In the genomic region with DNA sequence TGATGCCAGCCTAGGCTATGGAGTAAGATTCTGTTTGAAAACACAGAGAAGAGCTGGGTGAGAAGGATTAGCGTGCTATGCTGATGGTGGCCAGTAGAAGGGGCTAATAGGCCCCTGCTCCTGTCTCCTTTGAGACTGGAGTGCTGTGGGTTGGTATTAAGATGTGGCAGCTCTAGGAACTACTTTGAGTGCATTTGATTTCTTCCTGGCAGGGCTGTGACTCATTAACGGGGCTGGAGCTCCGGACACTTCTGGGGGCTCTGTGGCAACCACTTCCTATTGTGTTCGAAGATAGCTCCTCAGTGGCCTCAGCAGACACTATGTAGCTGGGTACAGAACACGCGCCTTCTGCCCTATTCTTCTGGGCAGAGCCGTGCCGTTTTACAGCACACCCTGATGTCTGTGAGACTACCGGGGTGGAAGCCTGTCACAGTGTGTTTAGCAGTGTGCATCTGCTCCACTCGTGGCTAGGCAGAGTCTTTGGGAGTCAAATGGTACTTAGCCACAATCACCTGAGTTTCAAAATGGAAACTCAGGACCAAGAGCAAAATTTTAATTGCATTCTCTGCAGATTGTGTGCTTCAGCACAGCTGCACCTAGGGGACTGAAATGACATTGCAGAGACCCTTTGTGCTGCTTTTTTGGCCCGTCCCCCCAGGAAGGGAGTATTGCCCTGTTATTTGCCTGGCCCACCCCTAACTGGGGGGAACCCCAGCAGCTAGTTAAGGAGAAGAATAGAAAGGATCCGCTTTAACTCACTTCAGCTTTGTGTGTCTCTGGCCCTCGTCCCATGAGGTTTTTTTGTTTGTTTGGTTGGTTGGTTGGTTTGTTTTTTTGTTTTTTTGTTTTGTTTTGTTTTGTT, we compare ENCODE assay signal across 13 mouse cellular contexts. TPM values are rescaled to one million over a fixed set of nuclear protein-coding genes. Genes with fewer than 3 reads are reported as not detected.
DNase-seq lines count a peak whose midpoint lies in the region; ATAC-seq lines count a peak whose summit lies in the region.
"Had no signal": no experiment of that assay in that cellular context is flagged by ENCODE, and none has a peak within 500 bp of the region (broad histone marks: within the 10 kb centered on the region; RNA-seq: fewer than 3 reads in every experiment).

No protein-coding gene starts in this region.

- no peaks in the 10 kb centered on the region for H3K4me1 ChIP-seq in forebrain, embryonic 14.5 days (ENCODE audit: control insufficient read depth, insufficient read depth, low read length)
- peaks cover 20% of the 10 kb centered on the region for H3K4me1 ChIP-seq in forebrain, embryonic 10.5 days
- H3K4me1 ChIP-seq in heart, embryonic 11.5 days (ENCODE audit: control insufficient read depth, insufficient read depth, low read length): 0 out of 2 replicates have a peak, but pooled peaks cover 3% of the 10 kb centered on the region
- H3K4me1 ChIP-seq: liver, embryonic 13.5 days had no signal

- 52% methylated on average over 13 of the region's 13 CpGs for WGBS in forebrain, embryonic 14.5 days
- WGBS in forebrain, embryonic 10.5 days: 70% methylated on average over 13 of the region's 13 CpGs
- 63% methylated on average over 13 of the region's 13 CpGs for WGBS in heart, embryonic 11.5 days (ENCODE audit: insufficient replicate concordance)

- H3K9ac ChIP-seq in forebrain, embryonic 14.5 days (ENCODE audit: low read length): no peak overlapping the region
- H3K9ac ChIP-seq in heart, embryonic 11.5 days (ENCODE audit: low read depth, low read length): no peak overlapping the region
- H3K9ac ChIP-seq: liver, embryonic 13.5 days had no signal

- ATAC-seq in forebrain, embryonic 14.5 days: no peak; the same call in 1 of the 2 replicates
- peak; percentile 74 for ATAC-seq in activated CD4-positive, CD25-positive, alpha-beta regulatory T cell, adult 4 months
- peak; percentile 83 for ATAC-seq in inflammation-experienced regulatory T-cells, adult 6 months
- ATAC-seq in heart, embryonic 11.5 days (replicated peaks; ENCODE audit: insufficient number of reproducible peaks, low FRiP score, low TSS enrichment): no peak

- no peaks in the 10 kb centered on the region for H3K9me3 ChIP-seq in forebrain, embryonic 14.5 days (replicated peaks; ENCODE audit: control insufficient read depth, low read length)
- H3K9me3 ChIP-seq in forebrain, embryonic 10.5 days: no peaks in the 10 kb centered on the region
- H3K9me3 ChIP-seq in heart, embryonic 11.5 days (replicated peaks; ENCODE audit: control insufficient read depth, low read length): no peaks in the 10 kb centered on the region
- H3K9me3 ChIP-seq: liver, embryonic 13.5 days had no signal

- intact Hi-C loops in left cerebral cortex, postnatal 4 days (cut with DNase I): loop anchor here (5.0 kb wide), 1 partner anchor 97 kb away; no protein-coding TSS in a partner anchor

- no peaks in the 10 kb centered on the region for H3K36me3 ChIP-seq in forebrain, embryonic 14.5 days (ENCODE audit: control insufficient read depth, insufficient read depth, low read length)
- no peaks in the 10 kb centered on the region for H3K36me3 ChIP-seq in forebrain, embryonic 10.5 days (replicated peaks)
- H3K36me3 ChIP-seq in heart, embryonic 11.5 days (ENCODE audit: control insufficient read depth, insufficient read depth, low read length): no peaks in the 10 kb centered on the region
- H3K36me3 ChIP-seq: liver, embryonic 13.5 days had no signal

- H3K27me3 ChIP-seq in forebrain, embryonic 14.5 days (replicated peaks; ENCODE audit: control insufficient read depth, insufficient read depth, low read length): no peaks in the 10 kb centered on the region
- peaks cover 11% of the 10 kb centered on the region; the same call in 1 of the 2 replicates for H3K27me3 ChIP-seq in forebrain, embryonic 10.5 days (ENCODE audit: poor library complexity, severe bottlenecking)
- peaks cover 5% of the 10 kb centered on the region; the same call in 1 of the 2 replicates for H3K27me3 ChIP-seq in heart, embryonic 11.5 days (ENCODE audit: control insufficient read depth, insufficient read depth, low read length)

- no peak overlapping the region for H3K4me2 ChIP-seq in forebrain, embryonic 14.5 days (ENCODE audit: low read length)
- H3K4me2 ChIP-seq in heart, embryonic 11.5 days: no peak overlapping the region
- H3K4me2 ChIP-seq: liver, embryonic 13.5 days had no signal

- no peak overlapping the region for H3K4me3 ChIP-seq in forebrain, embryonic 14.5 days (ENCODE audit: low read depth, low read length)
- H3K4me3 ChIP-seq in forebrain, embryonic 10.5 days: no peak overlapping the region
- no peak overlapping the region for H3K4me3 ChIP-seq in heart, embryonic 11.5 days (ENCODE audit: low read depth, low read length)
- H3K4me3 ChIP-seq: liver, embryonic 13.5 days; myocyte had no signal

- DNase-seq in forebrain, embryonic 14.5 days (ENCODE audit: low spot score): peak; percentile 13
- no peak for DNase-seq in forebrain, embryonic 10.5 days (ENCODE audit: extremely low spot score, low spot score)
- DNase-seq in 3T3-L1 (ENCODE audit: low read depth, low spot score): peak; percentile 14
- DNase-seq in cerebellum, postnatal 4 days (ENCODE audit: low spot score in 2 of 2): no peak
- DNase-seq in left cerebral cortex, postnatal 4 days: no peak
- DNase-seq: kidney, postnatal 36 days; liver, embryonic 13.5 days had no signal

- H3K27ac ChIP-seq in forebrain, embryonic 14.5 days (ENCODE audit: low read depth, low read length): no peak overlapping the region
- no peak overlapping the region for H3K27ac ChIP-seq in forebrain, embryonic 10.5 days
- no peak overlapping the region for H3K27ac ChIP-seq in heart, embryonic 11.5 days (ENCODE audit: low read depth, low read length)
- H3K27ac ChIP-seq: liver, embryonic 13.5 days had no signal

RNA-seq across cellular contexts. Expression of a gene that starts 26.6 kb away (rescaled TPM):
- polyA plus RNA-seq in forebrain, embryonic 14.5 days (2014; fragmentation: Nextera tagmentation; extraction: Ambion mirVana): 0.21 TPM in 1 of 2 replicates, not detected in the other
- 0.37 and 0.97 TPM in 2 replicates for polyA plus RNA-seq in forebrain, embryonic 10.5 days (2016; fragmentation: Nextera tagmentation; extraction: Ambion mirVana)
- 1 to 10 TPM; 6.1 to 7.3 TPM for polyA plus RNA-seq in activated CD4-positive, CD25-positive, alpha-beta regulatory T cell, adult 4 months (2017; shearing (Covaris generic))
- 10 to 100 TPM in 1 of 3 experiments, 1 to 10 TPM in 2; 6.9 to 18.3 (median 8.2) TPM for polyA plus RNA-seq in inflammation-experienced regulatory T-cells, adult 6 months (2017; shearing (Covaris generic))
- total RNA-seq in left cerebral cortex, postnatal 4 days (2021): under 1 TPM; 0.18 to 0.56 TPM
- 0.25 TPM in 1 of 2 replicates, not detected in the other for polyA plus RNA-seq in heart, embryonic 11.5 days (2014; fragmentation: Nextera tagmentation; extraction: Ambion mirVana)
- total RNA-seq: heart, adult 8-10 months had no signal
- polyA plus RNA-seq: C2C12, myocyte had no signal

RNA-seq across cellular contexts. Expression of a gene that starts 54.5 kb away (rescaled TPM):
- polyA plus RNA-seq in forebrain, embryonic 14.5 days (2014; fragmentation: Nextera tagmentation; extraction: Ambion mirVana): 1.7 and 2.0 TPM in 2 replicates
- 0.49 and 0.56 TPM in 2 replicates for polyA plus RNA-seq in forebrain, embryonic 10.5 days (2016; fragmentation: Nextera tagmentation; extraction: Ambion mirVana)
- 10 to 100 TPM; 45.6 to 47.4 TPM for polyA plus RNA-seq in activated CD4-positive, CD25-positive, alpha-beta regulatory T cell, adult 4 months (2017; shearing (Covaris generic))
- polyA plus RNA-seq in inflammation-experienced regulatory T-cells, adult 6 months (2017; shearing (Covaris generic)): 10 to 100 TPM; 31.6 to 68.0 (median 48.2) TPM
- total RNA-seq in left cerebral cortex, postnatal 4 days (2021): 1 to 10 TPM in 1 of 2 experiments, under 1 TPM in 1; 0.62 to 1.0 TPM
- polyA plus RNA-seq in heart, embryonic 11.5 days (2014; fragmentation: Nextera tagmentation; extraction: Ambion mirVana): 0.59 TPM in 1 of 2 replicates, not detected in the other
- polyA plus RNA-seq: C2C12, myocyte had no signal

Comparison
In these comparisons a context has a peak if more than half of its experiments do, and no peak if none do; other contexts are left out.
1. DNase-seq: peak in forebrain, embryonic 14.5 days (single experiment) and 3T3-L1 (single experiment); none in forebrain, embryonic 10.5 days (single experiment), cerebellum, postnatal 4 days (0 of 2) and left cerebral cortex, postnatal 4 days (single experiment).
2. ATAC-seq: peak in activated CD4-positive, CD25-positive, alpha-beta regulatory T cell, adult 4 months (single experiment) and inflammation-experienced regulatory T-cells, adult 6 months (single experiment); none in forebrain, embryonic 14.5 days (single experiment) and heart, embryonic 11.5 days (single experiment).
3. RNA of a gene that starts 54.5 kb away (polyA plus RNA-seq): 31.6 to 68.0 TPM in inflammation-experienced regulatory T-cells, adult 6 months and 45.6 to 47.4 TPM in activated CD4-positive, CD25-positive, alpha-beta regulatory T cell, adult 4 months; 1.7 to 2.0 TPM in forebrain, embryonic 14.5 days, 0.59 TPM in heart, embryonic 11.5 days and 0.49 to 0.56 TPM in forebrain, embryonic 10.5 days; every median in the first group is over 10 times any median in the second.